In the genomic region with DNA sequence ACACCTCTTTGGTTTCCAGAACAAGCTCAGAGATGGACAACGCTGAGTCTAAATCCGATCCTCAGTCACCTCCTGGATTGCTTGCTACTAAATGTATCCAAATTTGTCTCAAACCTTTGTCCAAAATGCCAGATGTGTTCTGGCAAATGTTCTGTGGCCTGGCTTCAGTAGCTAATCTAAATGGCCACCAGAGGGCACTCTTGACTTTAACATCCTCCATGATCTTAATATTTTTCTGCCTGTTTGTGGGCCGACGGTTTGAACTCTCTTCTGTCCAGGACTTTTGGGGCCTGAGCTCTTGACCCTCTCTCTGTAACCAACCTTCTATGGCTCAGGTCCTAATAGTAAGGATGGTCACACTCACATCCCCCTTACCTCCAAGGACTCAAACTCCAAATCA, we compare ENCODE assay signal across 10 mouse cellular contexts. TPM values are rescaled to one million over a fixed set of nuclear protein-coding genes. Genes with fewer than 3 reads are reported as not detected.
DNase-seq lines count a peak whose midpoint lies in the region; ATAC-seq lines count a peak whose summit lies in the region.
"Had no signal": no experiment of that assay in that cellular context is flagged by ENCODE, and none has a peak within 500 bp of the region (broad histone marks: within the 10 kb centered on the region; RNA-seq: fewer than 3 reads in every experiment).

No protein-coding gene starts in this region.

- ATAC-seq in hindbrain, embryonic 14.5 days (ENCODE audit: low FRiP score), result no peak
- no peak for ATAC-seq in hindbrain, embryonic 16.5 days

- H3K4me1 ChIP-seq in hindbrain, embryonic 14.5 days (replicated peaks; ENCODE audit: control insufficient read depth, insufficient read depth, low read length), result no peaks in the 10 kb centered on the region
- no peaks in the 10 kb centered on the region for H3K4me1 ChIP-seq in hindbrain, embryonic 16.5 days (ENCODE audit: control insufficient read depth, insufficient read depth, low read depth, low read length)
- H3K4me1 ChIP-seq: embryonic facial prominence, embryonic 12.5 days had no signal

- 0 out of 2 replicates have a peak, but pooled peaks cover 7% of the 10 kb centered on the region for H3K27me3 ChIP-seq in hindbrain, embryonic 14.5 days (ENCODE audit: control insufficient read depth, insufficient read depth, low read length)
- peaks cover 3% of the 10 kb centered on the region; the same call in 1 of the 2 replicates for H3K27me3 ChIP-seq in hindbrain, embryonic 16.5 days (replicated peaks; ENCODE audit: control insufficient read depth, insufficient read depth, low read length)

- DNase-seq in hindbrain, embryonic 14.5 days (ENCODE audit: low spot score), result peak; percentile 88
- DNase-seq in 416B (ENCODE audit: low read depth) (peak; percentile 76), MN1 (ENCODE audit: low spot score) (peak; percentile 86)
- DNase-seq in cerebellum, postnatal 14 days, result peak; percentile 66 to 74
- DNase-seq in induced T-regulatory cell, adult 2 months (ENCODE audit: low read depth), result peak; percentile 81
- peak; percentile 79 for DNase-seq in mesoderm, embryonic 11.5 days (ENCODE audit: low read depth, low spot score)
- DNase-seq in ovary, adult 18-20 months (ENCODE audit: low spot score), result no peak

- no peaks in the 10 kb centered on the region for H3K9me3 ChIP-seq in hindbrain, embryonic 14.5 days (ENCODE audit: control insufficient read depth, low read length)
- H3K9me3 ChIP-seq in hindbrain, embryonic 16.5 days (ENCODE audit: control insufficient read depth, low read length), result 0 out of 2 replicates have a peak, but pooled peaks cover 2% of the 10 kb centered on the region
- H3K9me3 ChIP-seq: embryonic facial prominence, embryonic 12.5 days had no signal

- H3K36me3 ChIP-seq in hindbrain, embryonic 14.5 days (replicated peaks; ENCODE audit: control insufficient read depth, insufficient read depth), result no peaks in the 10 kb centered on the region
- H3K36me3 ChIP-seq in hindbrain, embryonic 16.5 days (ENCODE audit: control insufficient read depth, insufficient read depth, low read length), result no peaks in the 10 kb centered on the region
- H3K36me3 ChIP-seq: embryonic facial prominence, embryonic 12.5 days had no signal

- no peak overlapping the region for H3K4me2 ChIP-seq in hindbrain, embryonic 14.5 days (replicated peaks)
- no peak overlapping the region for H3K4me2 ChIP-seq in hindbrain, embryonic 16.5 days (ENCODE audit: low read length)
- H3K4me2 ChIP-seq: embryonic facial prominence, embryonic 12.5 days had no signal

- H3K4me3 ChIP-seq in hindbrain, embryonic 14.5 days (replicated peaks; ENCODE audit: low read length), result no peak overlapping the region
- H3K4me3 ChIP-seq in hindbrain, embryonic 16.5 days (ENCODE audit: low read length), result no peak overlapping the region
- H3K4me3 ChIP-seq: embryonic facial prominence, embryonic 12.5 days had no signal

- no peak overlapping the region for H3K27ac ChIP-seq in hindbrain, embryonic 14.5 days
- no peak overlapping the region for H3K27ac ChIP-seq in hindbrain, embryonic 16.5 days (ENCODE audit: low read depth, low read length)
- H3K27ac ChIP-seq: embryonic facial prominence, embryonic 12.5 days had no signal

- WGBS in hindbrain, embryonic 14.5 days, result 24% methylated on average over 4 of the region's 4 CpGs
- WGBS in hindbrain, embryonic 16.5 days, result 23% methylated on average over 4 of the region's 4 CpGs

- H3K9ac ChIP-seq in hindbrain, embryonic 14.5 days, result no peak overlapping the region
- no peak overlapping the region for H3K9ac ChIP-seq in hindbrain, embryonic 16.5 days (ENCODE audit: low read depth, low read length)
- H3K9ac ChIP-seq: embryonic facial prominence, embryonic 12.5 days had no signal

RNA-seq across cellular contexts. Expression of gene Topaz1, which starts 10.4 kb away (rescaled TPM):
- not detected in 2 replicates for polyA plus RNA-seq in hindbrain, embryonic 14.5 days (2014; fragmentation: Nextera tagmentation; extraction: Ambion mirVana)
- not detected in 2 replicates for polyA plus RNA-seq in hindbrain, embryonic 16.5 days (2015; fragmentation: Nextera tagmentation; extraction: Ambion mirVana)
- polyA plus RNA-seq: embryonic facial prominence, embryonic 12.5 days; liver, embryonic 16.5 days had no signal
